Mouse (Mus musculus) lung, postnatal 25 days (tissue): ENCODE data around the gene Slc1a6.
"Not testable (repeated sequence)": the region's sequence is repeated elsewhere in the genome, so short reads cannot be mapped to it uniquely, and the experiment has no call there.

Experiments used
- DNase-seq: peaks from one replicate; pipeline ENCODE4 v3.0.0; 2022; ENCODE audit warnings: low spot score

Gene Slc1a6

DNA sequence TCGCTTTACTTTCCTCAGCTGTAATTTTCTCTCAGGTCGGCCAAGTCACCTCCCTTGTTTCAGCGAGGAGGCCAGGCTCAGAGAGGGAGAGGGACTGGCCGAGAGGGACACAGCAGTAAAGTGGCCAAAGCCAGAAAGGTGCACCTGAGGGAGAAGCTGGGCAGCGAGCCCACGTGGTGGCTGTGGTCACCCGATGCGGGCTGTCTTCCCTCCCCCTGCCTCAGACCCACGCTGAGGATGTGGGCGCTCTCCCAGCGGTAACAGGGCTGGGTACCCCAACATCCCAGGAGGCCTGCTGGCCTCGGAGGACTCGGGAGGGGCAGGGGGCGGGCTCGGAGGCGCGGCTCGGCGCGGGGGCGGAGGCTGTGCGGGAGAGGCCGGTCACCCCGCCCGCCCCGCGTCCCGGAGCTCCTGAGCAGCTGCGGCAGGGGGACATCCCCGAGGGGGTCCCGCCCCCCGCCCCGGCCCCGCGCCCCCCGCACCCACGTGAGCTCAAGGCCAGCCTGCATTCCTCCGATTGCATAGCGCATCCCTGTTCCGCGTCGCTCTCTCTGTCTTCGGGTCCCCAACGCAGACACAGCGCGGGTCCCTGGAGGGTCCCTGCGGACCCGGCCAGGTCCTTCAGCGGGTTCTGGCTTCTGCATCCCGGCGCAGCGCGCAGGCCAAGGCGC, at the start of gene Slc1a6:
Gene Slc1a6, plus strand, starts transcription at position 516 of the 671 bp plus-strand sequence.
- no peak for DNase-seq

DNA sequence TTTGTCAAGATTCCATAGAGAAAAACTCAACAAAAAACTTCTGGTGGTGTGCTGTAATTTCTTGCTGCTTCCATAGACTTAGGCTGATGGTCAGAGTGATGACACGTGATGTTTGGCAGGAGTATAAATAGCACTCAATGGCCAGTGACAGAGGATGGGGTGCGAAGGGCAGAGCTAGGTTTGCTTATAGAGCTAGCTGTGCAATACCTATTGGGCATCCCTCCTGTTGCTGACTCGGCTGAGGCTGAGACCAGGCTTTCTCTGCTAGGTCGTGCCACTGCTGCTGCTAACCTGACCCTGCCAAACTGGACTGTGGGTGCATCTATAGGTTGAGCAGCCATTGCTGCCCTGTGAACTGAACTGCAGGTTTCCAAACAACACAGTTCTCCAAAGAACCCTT, 40.5 kb upstream of the Slc1a6 start:
- no peak for DNase-seq

DNA sequence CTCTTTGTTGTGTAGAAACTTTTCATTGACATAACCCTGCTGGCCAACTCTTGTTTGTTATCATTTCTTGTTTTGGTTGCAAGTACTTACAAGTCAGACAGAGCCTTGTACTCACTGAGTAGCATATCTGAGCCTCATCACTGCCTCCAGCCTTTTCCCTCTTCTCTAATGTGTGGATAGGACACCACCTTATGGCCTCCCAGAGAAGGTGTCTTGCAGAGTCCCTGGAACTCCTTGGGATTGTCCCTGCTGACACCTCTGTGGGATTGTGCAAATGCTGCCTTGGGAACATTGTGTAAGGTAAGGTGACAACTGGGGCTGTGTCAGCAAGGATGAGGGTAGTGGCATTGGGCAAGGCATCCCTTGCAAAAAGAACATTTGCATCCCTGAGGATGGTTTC, 36.6 kb upstream of the Slc1a6 start:
- no peak for DNase-seq

DNA sequence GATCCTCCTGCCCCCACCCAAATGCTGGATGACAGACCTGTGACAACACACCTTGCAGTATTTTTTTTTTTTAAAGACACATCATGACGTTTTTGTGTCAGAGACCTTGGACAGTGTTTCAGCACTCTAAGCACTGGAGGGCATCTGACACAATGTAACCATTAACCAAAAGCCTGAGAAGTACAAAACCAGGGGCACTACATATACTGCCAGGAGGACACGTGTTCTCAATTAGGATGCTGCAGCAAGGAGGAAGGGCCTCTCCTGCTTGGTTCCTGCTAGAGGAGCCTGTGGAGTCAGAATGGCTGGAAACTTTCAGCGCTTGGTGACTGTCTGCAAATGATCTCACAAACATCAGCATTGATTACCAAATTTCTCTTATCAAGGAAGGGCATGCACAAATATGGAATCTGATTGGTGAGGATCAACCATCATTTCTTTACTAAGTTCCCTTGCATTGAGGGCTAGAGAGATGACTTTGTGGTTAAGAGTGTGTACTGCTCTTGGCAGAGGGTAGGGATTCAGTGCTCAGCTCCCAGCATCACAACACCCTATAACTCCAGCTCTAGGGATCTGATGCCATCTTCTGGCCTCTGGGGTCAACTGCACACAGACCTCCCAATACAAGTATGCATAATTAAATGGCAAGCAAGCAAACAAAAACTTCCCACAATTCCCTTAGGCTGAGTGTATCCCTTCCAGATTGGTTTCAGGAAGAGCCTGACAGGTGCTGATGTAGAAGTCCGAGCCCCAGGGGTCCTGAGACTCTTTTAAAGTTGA, 34.7 kb upstream of the Slc1a6 start:
- no peak for DNase-seq

DNA sequence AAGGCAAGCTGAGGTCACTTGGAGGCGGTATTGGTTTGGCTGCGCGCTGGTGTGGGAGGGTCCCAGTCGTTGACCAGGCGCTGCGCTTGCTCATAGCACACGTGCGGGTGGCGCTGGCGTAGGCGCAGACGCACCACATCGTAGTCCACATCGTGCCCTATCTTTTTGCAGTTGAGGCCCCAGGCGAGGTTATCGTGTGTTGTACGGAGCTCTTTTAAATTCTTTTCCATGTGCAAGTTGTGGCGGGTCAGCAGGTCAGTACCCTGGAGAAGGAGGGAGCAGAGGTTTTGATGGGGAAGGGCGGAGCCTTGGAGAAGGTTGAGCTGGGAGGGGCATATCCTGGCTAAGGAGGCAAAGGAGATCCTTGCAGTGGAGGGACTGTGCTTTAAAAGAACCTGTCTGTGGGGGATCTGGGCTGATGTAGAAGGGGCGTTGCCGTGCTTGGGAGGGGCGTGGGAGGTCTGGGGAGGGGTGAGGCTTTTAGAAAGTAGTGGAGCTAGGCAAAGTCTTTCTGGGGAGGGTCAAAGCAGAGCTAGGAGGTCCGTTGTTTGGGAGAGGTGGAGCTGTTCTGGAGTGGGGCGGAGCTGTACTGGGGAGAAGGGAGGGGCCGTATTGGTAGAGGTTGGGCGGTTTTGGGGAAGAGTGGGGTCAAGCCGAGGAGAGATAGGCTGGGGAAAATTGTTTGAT, 33.1 kb upstream of the Slc1a6 start:
- no peak for DNase-seq

DNA sequence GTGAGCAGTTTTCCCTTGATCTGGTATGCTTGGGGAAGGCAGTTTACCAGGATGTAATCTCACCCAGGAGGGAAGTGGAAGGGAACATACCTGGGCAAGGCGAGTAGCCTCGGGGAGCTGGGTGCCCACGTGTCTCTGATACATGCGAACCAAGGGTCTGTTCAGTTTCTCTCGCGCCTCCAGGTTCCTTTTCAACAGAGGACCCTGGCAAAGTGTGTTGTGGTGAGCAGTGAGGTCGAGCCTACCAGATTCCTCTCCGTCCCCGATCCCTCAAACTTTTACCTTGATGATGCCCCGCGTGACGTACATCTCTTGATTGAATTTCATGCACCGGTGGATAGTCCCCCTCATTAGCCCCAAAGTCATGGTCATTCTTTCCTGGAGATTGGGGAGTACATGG, 32.1 kb upstream of the Slc1a6 start:
- DNase-seq, result no peak

DNA sequence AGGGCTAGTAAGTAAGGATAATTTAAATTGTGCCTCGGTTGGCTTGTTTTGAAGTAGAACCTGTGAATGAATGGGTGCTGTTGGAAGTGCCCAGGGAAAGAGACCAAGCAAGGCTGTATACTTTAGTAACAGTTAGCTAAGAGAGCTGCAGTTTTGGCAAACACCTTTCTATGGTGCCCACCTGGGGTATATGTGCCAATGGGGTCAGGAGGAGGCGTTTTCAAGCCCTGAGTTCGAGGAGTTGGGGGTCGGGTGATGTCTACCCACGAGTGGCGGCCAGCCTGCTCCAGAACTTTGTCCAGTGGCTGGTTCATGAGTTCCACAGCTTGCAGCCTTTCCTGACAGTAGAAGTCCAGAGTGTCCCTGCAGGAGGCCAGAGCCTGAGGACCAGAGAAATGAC, 31.4 kb upstream of the Slc1a6 start:
- DNase-seq, result no peak

DNA sequence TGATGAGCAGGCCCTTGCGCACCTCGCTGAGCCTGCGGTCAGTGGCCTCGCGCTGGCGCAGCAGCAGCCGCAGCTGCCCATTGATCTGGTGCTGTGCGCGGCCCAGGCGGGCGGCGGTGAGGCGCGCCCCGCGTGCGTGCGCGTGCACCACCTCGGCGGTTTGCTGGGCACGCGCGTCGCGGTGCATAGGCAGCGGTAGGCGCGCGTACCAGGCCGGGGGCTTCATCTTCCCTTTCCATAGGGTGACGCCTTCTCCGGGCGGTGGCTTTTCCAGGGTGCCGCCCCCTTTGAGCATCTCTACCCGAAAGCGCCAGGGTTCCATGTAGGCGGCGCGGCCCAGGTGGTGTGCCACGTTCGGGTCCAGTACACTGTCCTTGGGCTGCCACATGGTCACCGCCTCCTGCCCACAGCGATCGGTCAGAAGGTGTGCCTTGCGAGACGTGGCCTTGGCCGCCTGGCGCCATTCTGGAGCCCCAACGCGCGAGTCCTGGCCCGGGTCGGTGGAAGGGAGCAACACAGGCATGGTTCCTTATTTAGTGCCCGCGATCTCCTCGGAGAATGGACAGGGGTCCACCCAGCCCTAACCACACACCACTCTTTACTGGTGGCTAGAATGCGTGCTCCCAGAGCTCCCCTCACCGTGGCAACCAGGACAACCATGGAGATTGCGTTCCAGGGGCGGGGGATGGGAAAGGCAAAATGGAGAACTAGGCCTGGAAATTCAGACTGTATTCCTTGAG, 27.7 kb upstream of the Slc1a6 start, which contains the start of gene Ccdc105:
Gene Ccdc105, minus strand, starts transcription at position 614 of the 740 bp plus-strand sequence.
- DNase-seq, result no peak

DNA sequence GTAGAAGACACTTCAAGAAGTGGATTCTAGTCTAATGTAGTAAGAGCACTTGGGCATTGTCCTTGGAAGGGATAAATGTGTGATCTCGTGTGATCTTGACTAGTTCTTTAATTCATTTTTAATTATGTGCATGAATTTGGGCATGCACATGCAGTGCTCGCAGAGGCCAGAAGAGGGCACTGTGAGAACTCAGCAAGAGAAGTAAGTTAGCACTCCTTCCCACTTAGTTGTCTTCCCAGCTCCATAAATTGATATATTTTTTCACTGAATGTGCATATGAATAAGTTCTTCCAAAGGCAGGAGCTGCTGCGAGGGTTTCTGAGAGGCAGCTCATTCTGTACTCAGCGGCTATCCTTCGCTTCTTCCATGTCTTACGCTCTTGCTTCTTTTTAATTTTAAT, 24.3 kb upstream of the Slc1a6 start:
- peak; percentile 24 for DNase-seq

DNA sequence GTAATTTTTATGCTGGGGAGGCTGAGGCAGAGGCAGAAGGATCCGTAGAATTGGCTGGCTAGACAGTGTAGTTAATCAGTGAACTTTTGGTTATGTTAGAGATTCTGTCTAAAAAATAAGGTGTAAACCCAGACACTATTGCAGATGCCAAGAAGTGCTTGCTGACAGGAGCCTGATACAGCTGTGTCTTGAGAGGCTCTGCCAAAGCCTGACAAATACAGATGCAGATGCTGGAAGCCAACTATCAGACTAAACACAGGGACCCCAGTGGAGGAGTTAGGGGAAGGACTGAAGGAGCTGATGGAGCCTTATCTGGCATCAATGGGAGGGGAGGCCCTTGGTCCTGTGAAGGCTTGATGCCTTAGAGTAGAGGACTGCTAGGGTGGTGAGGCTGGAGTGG, 14.7 kb upstream of the Slc1a6 start:
- DNase-seq, result no peak

DNA sequence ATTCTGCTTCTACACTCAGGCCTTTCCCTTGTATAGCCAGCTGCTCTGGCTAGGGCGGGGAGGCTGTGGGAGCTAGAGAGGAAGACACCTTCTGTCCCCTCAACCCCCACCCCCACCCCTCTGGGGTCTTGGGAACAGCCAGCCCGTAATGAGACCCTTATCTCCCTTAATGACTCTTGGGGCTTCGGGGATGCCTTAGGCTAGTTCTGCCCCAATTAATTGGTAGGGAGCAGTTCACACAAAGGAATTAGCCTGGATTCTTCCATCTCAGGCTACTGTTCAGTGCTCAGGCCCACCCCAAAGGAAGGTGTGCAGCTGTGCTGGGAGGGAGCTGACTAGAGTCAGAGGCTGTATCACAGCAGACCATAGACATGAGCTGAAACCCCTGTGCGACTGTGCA, 4.5 kb upstream of the Slc1a6 start:
- DNase-seq, result no peak

DNA sequence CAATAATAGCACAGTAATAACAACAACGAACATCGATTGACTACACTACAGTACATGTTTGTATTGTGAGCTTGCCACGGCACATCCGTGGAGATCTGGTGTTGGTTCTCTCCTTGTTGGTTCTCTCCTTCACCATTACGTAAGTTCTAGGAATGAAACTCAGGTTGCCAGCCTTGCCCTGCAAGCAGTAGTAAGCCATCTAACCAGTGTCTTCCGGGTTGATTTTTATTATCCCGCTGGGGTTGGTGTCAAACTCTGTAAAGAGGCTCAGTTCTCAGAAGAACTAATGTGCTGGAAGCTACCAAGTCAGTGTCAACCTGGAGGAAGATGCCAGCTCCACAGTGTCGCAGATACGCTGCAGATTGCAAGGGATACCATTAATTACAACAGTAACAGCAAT, 769 bp upstream of the Slc1a6 start:
- no peak for DNase-seq

DNA sequence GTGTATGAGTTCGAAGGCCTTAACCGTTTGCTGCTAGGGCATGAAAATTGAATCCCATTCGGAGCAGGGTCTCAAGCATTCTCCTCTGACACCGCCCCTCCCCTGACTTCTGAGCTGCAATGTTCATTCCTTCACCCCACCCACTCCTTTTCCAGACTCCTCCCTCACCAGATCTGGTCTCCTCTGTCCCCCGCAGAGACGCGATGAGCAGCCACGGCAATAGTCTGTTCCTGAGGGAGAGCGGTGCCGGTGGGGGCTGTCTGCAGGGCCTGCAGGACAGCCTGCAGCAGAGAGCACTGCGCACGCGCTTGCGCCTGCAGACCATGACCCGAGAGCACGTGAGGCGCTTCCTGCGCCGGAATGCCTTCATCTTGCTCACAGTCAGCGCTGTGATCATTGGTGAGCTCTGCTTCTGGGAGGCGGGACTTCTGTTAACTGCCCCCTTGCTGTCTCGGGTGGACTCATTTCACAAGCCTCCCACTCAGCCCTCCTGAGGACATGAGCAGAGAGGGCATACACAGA, 7.3 kb downstream of the Slc1a6 start:
- peak; percentile 41 for DNase-seq

DNA sequence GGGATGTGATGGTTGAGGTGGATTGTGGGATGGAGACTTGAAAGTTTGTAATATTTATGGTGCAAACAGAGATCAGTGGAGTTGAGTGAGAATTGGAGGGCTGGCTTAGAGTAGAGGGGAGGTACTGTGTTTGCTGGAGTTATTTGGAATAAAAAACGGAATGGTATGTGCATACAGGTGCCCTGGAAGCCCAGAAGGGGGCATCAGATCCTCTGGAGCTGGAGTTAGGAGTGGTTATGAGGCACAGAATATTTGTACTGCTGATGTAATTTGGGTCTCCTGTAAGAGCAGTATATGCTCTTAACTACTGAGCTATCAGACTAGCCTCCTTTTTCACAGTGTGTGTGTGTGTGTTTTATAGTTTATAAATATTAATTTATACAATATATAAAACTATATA, 10.3 kb downstream of the Slc1a6 start:
- no peak for DNase-seq

DNA sequence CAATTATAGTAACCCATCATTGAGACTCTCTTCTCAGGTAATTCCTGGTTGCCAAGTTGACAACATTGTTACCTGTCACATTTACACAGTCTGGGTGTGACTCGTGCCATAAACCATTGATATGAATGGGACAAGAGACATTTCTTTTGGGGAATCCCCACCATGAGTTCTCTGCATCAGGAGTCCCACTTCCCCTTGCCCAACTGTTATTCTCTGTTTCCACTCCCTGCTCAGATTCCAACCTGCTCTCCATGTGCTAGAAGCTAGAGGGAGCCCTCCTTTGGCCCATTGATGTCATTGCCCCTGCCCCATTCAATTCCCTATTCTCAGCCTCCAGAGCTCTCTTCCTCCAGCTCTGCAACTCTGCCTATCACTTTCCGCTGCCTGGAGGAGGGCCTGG, 21.2 kb downstream of the Slc1a6 start:
- no peak for DNase-seq

DNA sequence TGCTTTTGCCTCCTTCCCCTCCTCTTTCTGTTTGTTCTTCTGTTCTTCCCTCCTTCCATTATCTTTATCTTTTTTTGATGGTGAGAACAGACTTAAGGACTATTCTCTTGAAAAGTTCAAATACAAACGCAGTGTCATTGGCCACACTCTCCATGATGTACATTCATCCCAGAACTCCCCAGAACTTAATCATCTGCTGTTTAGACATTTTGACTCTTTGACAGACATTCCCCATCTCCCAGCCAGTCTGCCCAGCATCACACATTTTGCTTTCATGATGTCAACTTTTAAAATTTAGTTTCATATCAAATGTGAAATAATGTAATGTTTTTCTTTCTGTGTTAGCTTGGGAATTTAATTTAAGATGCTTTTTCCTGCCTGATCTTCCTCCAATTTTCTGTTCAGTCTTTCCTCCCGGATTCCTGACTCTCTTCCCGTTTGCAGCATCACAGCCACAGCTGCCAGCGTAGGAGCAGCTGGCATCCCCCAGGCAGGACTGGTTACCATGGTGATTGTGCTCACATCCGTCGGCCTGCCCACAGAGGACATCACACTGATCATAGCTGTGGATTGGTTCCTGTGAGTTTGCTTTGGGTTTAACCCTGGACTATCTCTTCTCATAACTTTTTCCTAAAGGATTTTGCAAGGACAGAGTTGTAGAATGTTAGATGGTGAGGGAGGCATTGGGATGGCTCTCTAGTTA, 32.2 kb downstream of the Slc1a6 start:
- no peak for DNase-seq

DNA sequence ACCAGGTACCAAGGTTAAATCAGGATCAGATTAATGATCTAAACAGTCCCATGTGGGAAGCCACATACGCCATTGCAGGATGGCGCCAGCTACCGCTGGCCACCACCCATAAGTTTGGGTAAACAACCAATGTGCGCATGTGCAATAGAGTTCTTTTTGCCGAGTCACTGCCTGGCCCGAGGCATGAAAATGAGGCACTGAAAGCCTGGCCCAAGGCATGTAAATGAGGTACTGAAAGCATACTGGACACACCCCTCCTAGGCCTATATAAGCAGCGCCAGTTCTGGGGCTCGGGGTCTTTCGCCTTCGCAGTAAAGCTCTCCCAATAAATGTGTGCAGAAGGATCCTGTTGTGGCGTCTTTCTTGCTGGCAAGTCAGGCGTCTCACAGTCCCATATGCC, 60.2 kb downstream of the Slc1a6 start:
- DNase-seq, result not testable (repeated sequence)

DNA sequence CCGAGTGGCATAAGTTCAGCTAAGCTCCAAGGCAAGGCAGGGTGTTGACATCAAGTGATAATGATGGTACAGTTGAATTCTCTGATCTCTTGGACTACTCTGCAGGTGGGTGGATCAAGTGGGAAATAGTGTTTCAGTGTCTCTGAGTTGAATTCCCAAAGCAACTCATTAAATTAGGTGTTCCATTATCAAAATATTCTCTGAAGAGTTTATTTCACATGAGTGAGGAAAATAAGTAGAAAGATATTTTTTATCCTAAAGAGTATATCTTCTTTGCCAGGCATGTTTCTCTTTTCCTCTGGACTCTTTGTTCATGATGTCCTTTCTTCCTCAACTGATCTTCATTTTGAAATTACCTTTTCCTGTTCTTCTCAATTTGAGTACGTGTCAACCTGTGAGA, 71.8 kb downstream of the Slc1a6 start, which contains the start of gene Olfr1356:
Gene Olfr1356, minus strand, starts transcription at position 101 of the 400 bp plus-strand sequence.
- DNase-seq, result no peak
